8 mouse cellular contexts compared by ENCODE assay signal in the genomic region with DNA sequence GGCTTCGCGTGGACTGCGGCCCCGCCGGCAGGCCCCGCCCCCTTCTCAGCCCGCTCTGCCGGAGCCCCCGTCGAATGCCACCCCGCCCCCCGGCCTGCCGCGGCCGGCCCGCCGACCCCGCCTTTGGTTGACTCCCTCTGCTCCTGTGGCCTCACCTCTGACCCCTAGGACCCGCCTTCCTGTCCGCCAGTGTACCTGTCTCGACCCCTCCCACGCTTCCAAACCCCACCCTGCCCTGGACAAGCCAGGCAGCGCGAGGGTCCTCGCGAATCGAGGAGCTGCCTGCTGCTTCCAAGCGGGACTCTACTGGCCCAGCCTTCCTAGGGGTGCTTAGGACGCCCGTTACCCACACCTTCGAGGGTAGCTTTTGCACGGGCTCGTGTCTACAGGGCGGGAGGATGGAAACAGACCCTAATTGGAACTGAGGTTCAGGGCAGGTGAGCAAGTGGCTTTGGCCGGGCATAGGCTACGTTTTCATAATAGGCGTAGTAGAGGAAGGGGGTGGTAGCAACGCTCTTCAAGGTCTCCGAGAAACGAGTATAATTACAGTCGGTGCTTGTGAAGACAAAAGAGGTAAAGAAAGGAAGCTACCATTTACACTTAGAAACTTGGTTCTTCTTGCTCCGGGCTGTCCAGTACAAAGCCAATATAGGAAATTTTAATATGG. TPM values are rescaled to one million over a fixed set of nuclear protein-coding genes. Genes with fewer than 3 reads are reported as not detected.
A peak's percentile ranks its signal among the peaks of the same experiment; 100 is the strongest.
DNase-seq lines count a peak whose midpoint lies in the region; ATAC-seq and TF ChIP-seq lines count a peak whose summit lies in the region.

No protein-coding gene starts in this region.

- ATAC-seq in heart, embryonic 12.5 days (ENCODE audit: insufficient number of reproducible peaks, low FRiP score) = peak; percentile 56
- peak; percentile 34 for ATAC-seq in hindbrain, postnatal 0 days
- ATAC-seq in midbrain, embryonic 14.5 days (ENCODE audit: low FRiP score, low TSS enrichment) = peak; percentile 46; the same call in 1 of the 2 replicates
- no peak for ATAC-seq in monocyte, adult 5-6 weeks (replicated peaks; ENCODE audit: insufficient number of reproducible peaks, low FRiP score, low TSS enrichment, poor library complexity, severe bottlenecking)

- H3K4me1 ChIP-seq in heart, embryonic 12.5 days (replicated peaks) = peaks cover 17% of the 10 kb centered on the region
- peaks cover 5% of the 10 kb centered on the region; the same call in 1 of the 2 replicates for H3K4me1 ChIP-seq in hindbrain, postnatal 0 days (ENCODE audit: insufficient read depth, low read length)
- peaks cover 11% of the 10 kb centered on the region for H3K4me1 ChIP-seq in midbrain, embryonic 14.5 days (ENCODE audit: control insufficient read depth, insufficient read depth, low read length)

- H3K9ac ChIP-seq in heart, embryonic 12.5 days = peak overlapping the region; percentile 86
- H3K9ac ChIP-seq in hindbrain, postnatal 0 days (replicated peaks; ENCODE audit: low read length) = peak overlapping the region; percentile 84
- peak overlapping the region; percentile 84 for H3K9ac ChIP-seq in midbrain, embryonic 14.5 days (replicated peaks; ENCODE audit: low read length)

- peaks cover 37% of the 10 kb centered on the region for H3K36me3 ChIP-seq in heart, embryonic 12.5 days
- peaks cover 28% of the 10 kb centered on the region for H3K36me3 ChIP-seq in hindbrain, postnatal 0 days (ENCODE audit: insufficient read depth, low read length)
- peaks cover 36% of the 10 kb centered on the region for H3K36me3 ChIP-seq in midbrain, embryonic 14.5 days (ENCODE audit: control insufficient read depth, insufficient read depth, low read length)

- H3K27me3 ChIP-seq in heart, embryonic 12.5 days (replicated peaks) = no peaks in the 10 kb centered on the region
- no peaks in the 10 kb centered on the region for H3K27me3 ChIP-seq in hindbrain, postnatal 0 days (ENCODE audit: insufficient read depth, low read length)
- H3K27me3 ChIP-seq in midbrain, embryonic 14.5 days (ENCODE audit: control insufficient read depth, insufficient read depth, low read length) = no peaks in the 10 kb centered on the region

- peak overlapping the region; percentile 80 for H3K4me3 ChIP-seq in heart, embryonic 12.5 days
- peak overlapping the region; percentile 80 for H3K4me3 ChIP-seq in hindbrain, postnatal 0 days (ENCODE audit: low read length)
- H3K4me3 ChIP-seq in midbrain, embryonic 14.5 days (replicated peaks; ENCODE audit: low read depth, low read length) = peak overlapping the region; percentile 72

- H3K27ac ChIP-seq in heart, embryonic 12.5 days (ENCODE audit: poor library complexity, severe bottlenecking) = peak overlapping the region; percentile 91
- peak overlapping the region; percentile 97 for H3K27ac ChIP-seq in hindbrain, postnatal 0 days
- H3K27ac ChIP-seq in midbrain, embryonic 14.5 days (replicated peaks; ENCODE audit: low read depth, low read length) = peak overlapping the region; percentile 98

- no peaks in the 10 kb centered on the region for H3K9me3 ChIP-seq in heart, embryonic 12.5 days (replicated peaks)
- H3K9me3 ChIP-seq in hindbrain, postnatal 0 days (ENCODE audit: low read length) = no peaks in the 10 kb centered on the region
- H3K9me3 ChIP-seq in midbrain, embryonic 14.5 days (ENCODE audit: control insufficient read depth, low read length) = no peaks in the 10 kb centered on the region

- TF ChIP-seq CTCF in hindbrain, postnatal 0 days (IDR thresholded peaks at IDR 0.05; ENCODE audit: low read depth) = no peak

- peak overlapping the region; percentile 76 for H3K4me2 ChIP-seq in heart, embryonic 12.5 days
- H3K4me2 ChIP-seq in hindbrain, postnatal 0 days (ENCODE audit: low read depth, low read length) = peak overlapping the region; percentile 93
- H3K4me2 ChIP-seq in midbrain, embryonic 14.5 days (ENCODE audit: low read length) = peak overlapping the region; percentile 78

- 2% methylated on average over 34 of the region's 42 CpGs for WGBS in heart, embryonic 12.5 days
- WGBS in hindbrain, postnatal 0 days = 2% methylated on average over 30 of the region's 42 CpGs
- WGBS in midbrain, embryonic 14.5 days = 1% methylated on average over 42 of the region's 42 CpGs

- no peak for DNase-seq in heart, postnatal 4 days
- peak; percentile 92 for DNase-seq in A20 (ENCODE audit: low read depth, low spot score)
- DNase-seq in embryo, embryonic 10 days (ENCODE audit: low spot score) = peak; percentile 85
- DNase-seq in hindbrain, postnatal 0 days (ENCODE audit: low spot score) = no peak
- DNase-seq in midbrain, embryonic 14.5 days = no peak
- no peak for DNase-seq in cerebellum, postnatal 14 days

RNA-seq across cellular contexts. Expression of a gene that starts 0.7 kb away (rescaled TPM):
- polyA plus RNA-seq in heart, embryonic 12.5 days (2016; fragmentation: Nextera tagmentation; extraction: Ambion mirVana) = 12.5 and 14.4 TPM in 2 replicates
- total RNA-seq in heart, postnatal 4 days (2021) = 10 to 100 TPM; 11.8 to 12.7 TPM
- total RNA-seq in hindbrain, postnatal 0 days (2014; rRNA removed) = 58.7 and 61.8 TPM in 2 replicates
- 14.9 and 18.0 TPM in 2 replicates for polyA plus RNA-seq in hindbrain, postnatal 0 days (2015; fragmentation: Nextera tagmentation; extraction: Ambion mirVana)
- polyA plus RNA-seq in midbrain, embryonic 14.5 days (2014; fragmentation: Nextera tagmentation; extraction: Ambion mirVana) = 25.9 and 27.8 TPM in 2 replicates
- total RNA-seq in monocyte, adult 5-6 weeks (2017) = 3.8 to 7.1 TPM (median 4.3 TPM) in 3 replicates

RNA-seq across cellular contexts. Expression of a gene that starts 18.4 kb away (rescaled TPM):
- 386 and 388 TPM in 2 replicates for polyA plus RNA-seq in heart, embryonic 12.5 days (2016; fragmentation: Nextera tagmentation; extraction: Ambion mirVana)
- total RNA-seq in heart, postnatal 4 days (2021) = 100 to 1,000 TPM; 170 TPM
- 109 and 179 TPM in 2 replicates for total RNA-seq in hindbrain, postnatal 0 days (2014; rRNA removed)
- polyA plus RNA-seq in hindbrain, postnatal 0 days (2015; fragmentation: Nextera tagmentation; extraction: Ambion mirVana) = 224 and 236 TPM in 2 replicates
- 246 and 266 TPM in 2 replicates for polyA plus RNA-seq in midbrain, embryonic 14.5 days (2014; fragmentation: Nextera tagmentation; extraction: Ambion mirVana)
- 129 to 177 TPM (median 134 TPM) in 3 replicates for total RNA-seq in monocyte, adult 5-6 weeks (2017)

RNA-seq across cellular contexts. Expression of a gene that starts 21.4 kb away (rescaled TPM):
- polyA plus RNA-seq in heart, embryonic 12.5 days (2016; fragmentation: Nextera tagmentation; extraction: Ambion mirVana) = 81.9 and 84.8 TPM in 2 replicates
- 10 to 100 TPM; 44.4 to 50.0 TPM for total RNA-seq in heart, postnatal 4 days (2021)
- 86.7 and 89.5 TPM in 2 replicates for total RNA-seq in hindbrain, postnatal 0 days (2014; rRNA removed)
- polyA plus RNA-seq in hindbrain, postnatal 0 days (2015; fragmentation: Nextera tagmentation; extraction: Ambion mirVana) = 59.1 and 59.2 TPM in 2 replicates
- polyA plus RNA-seq in midbrain, embryonic 14.5 days (2014; fragmentation: Nextera tagmentation; extraction: Ambion mirVana) = 46.7 and 55.5 TPM in 2 replicates
- total RNA-seq in monocyte, adult 5-6 weeks (2017) = 10.4 to 21.4 TPM (median 10.8 TPM) in 3 replicates

RNA-seq across cellular contexts. Expression of a gene that starts 24.0 kb away (rescaled TPM):
- polyA plus RNA-seq in heart, embryonic 12.5 days (2016; fragmentation: Nextera tagmentation; extraction: Ambion mirVana) = 179 and 187 TPM in 2 replicates
- 10 to 100 TPM; 83.4 to 93.2 TPM for total RNA-seq in heart, postnatal 4 days (2021)
- total RNA-seq in hindbrain, postnatal 0 days (2014; rRNA removed) = 8.1 and 9.3 TPM in 2 replicates
- 10.3 and 10.5 TPM in 2 replicates for polyA plus RNA-seq in hindbrain, postnatal 0 days (2015; fragmentation: Nextera tagmentation; extraction: Ambion mirVana)
- polyA plus RNA-seq in midbrain, embryonic 14.5 days (2014; fragmentation: Nextera tagmentation; extraction: Ambion mirVana) = 3.7 and 11.2 TPM in 2 replicates
- 15.1 to 25.3 TPM (median 22.0 TPM) in 3 replicates for total RNA-seq in monocyte, adult 5-6 weeks (2017)

RNA-seq across cellular contexts. Expression of a gene that starts 32.0 kb away (rescaled TPM):
- polyA plus RNA-seq in heart, embryonic 12.5 days (2016; fragmentation: Nextera tagmentation; extraction: Ambion mirVana) = 6.5 and 8.1 TPM in 2 replicates
- 1 to 10 TPM; 6.4 to 9.2 TPM for total RNA-seq in heart, postnatal 4 days (2021)
- 3.0 and 14.6 TPM in 2 replicates for total RNA-seq in hindbrain, postnatal 0 days (2014; rRNA removed)
- polyA plus RNA-seq in hindbrain, postnatal 0 days (2015; fragmentation: Nextera tagmentation; extraction: Ambion mirVana) = 16.5 and 17.4 TPM in 2 replicates
- polyA plus RNA-seq in midbrain, embryonic 14.5 days (2014; fragmentation: Nextera tagmentation; extraction: Ambion mirVana) = 7.0 and 7.4 TPM in 2 replicates
- 26.4 to 32.2 TPM (median 29.8 TPM) in 3 replicates for total RNA-seq in monocyte, adult 5-6 weeks (2017)

Comparison
In these comparisons a context has a peak if more than half of its experiments do, and no peak if none do; other contexts are left out.
1. DNase-seq: peak in A20 (single experiment) and embryo, embryonic 10 days (single experiment); none in heart, postnatal 4 days (single experiment), hindbrain, postnatal 0 days (single experiment), midbrain, embryonic 14.5 days (single experiment) and cerebellum, postnatal 14 days (0 of 2).
2. Peak in every context shown above with its lines, with median percentiles within 50 percentile points of each other: H3K27ac ChIP-seq, H3K4me2 ChIP-seq, H3K4me3 ChIP-seq and H3K9ac ChIP-seq.